Comparison of ENCODE assay signal across 1 mouse cellular context in the genomic region with DNA sequence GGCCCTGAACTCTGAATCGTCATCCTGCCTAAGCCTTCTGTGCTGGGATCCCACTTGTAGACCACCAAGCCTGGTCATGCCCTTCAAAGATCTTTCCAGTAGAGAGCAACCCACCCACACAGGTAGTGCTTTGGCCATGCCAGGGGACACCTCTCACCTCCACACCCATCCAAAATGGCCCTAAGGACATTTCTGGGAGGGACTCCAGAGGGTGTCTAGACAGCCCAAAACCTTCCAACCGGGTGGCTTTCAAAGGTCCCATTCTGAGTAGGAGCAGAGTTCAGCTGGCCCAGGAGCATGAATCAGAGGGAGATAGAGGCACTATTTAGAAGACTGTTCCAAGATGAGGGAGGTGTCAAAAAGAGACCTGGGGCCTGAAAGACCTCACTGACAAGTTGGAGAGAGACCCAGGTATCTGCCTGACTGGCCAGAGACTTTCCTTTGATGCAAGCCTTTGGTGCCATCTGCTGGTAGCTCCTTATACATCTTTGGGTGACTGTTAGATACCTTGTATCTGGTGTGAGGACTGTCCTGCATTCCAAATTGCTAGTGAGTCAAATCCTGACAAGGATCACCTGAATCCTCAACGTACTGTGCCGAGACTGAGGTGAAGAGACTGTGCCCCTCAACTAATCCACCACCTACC.
TF ChIP-seq lines count a peak whose summit lies in the region.

No protein-coding gene starts in this region.

TF ChIP-seq in MEL, 35 proteins besides CTCF, POLR2A, EP300 and RAD21:
- TF ChIP-seq SMC3 (IDR thresholded peaks at IDR 0.05; ENCODE audit: low read depth, low read length) (peak; percentile 82), BHLHE40 (IDR thresholded peaks at IDR 0.05; ENCODE audit: borderline replicate concordance, low read depth, low read length) (0 out of 2 replicates have a peak, but pooled peaks have one; percentile 30), MYC (IDR thresholded peaks at IDR 0.05; ENCODE audit: low read depth, low read length) (0 out of 2 replicates have a peak, but pooled peaks have one; percentile 19), ZC3H11A (IDR thresholded peaks at IDR 0.05; ENCODE audit: low read depth, low read length) (peak; percentile 76), ELF1 (IDR thresholded peaks at IDR 0.05; ENCODE audit: low read depth, low read length) (no peak), SIN3A (IDR thresholded peaks at IDR 0.05; ENCODE audit: low read length) (peak; percentile 60; the same call in 1 of the 2 replicates), MAZ (IDR thresholded peaks at IDR 0.05; ENCODE audit: low read depth, low read length) (no peak)
